Mouse (Mus musculus) hindbrain, embryonic 10.5 days (tissue): Measurements from ENCODE around the gene Gm10643. TPM values are rescaled to one million over a fixed set of nuclear protein-coding genes. Genes with fewer than 3 reads are reported as not detected.

Source experiments
- DNase-seq: peaks from one replicate; pipeline ENCODE4 v3.0.0-alpha.2; 2017; ENCODE audit warnings: low spot score
- H3K27ac ChIP-seq: fragments of 300-500 bp; sonication (generic); 2 replicates; pipeline ENCODE4 v1.5.1; 2016; ENCODE audit warnings: mild to moderate bottlenecking, moderate library complexity
- H3K27me3 ChIP-seq: fragments of 300-500 bp; sonication (generic); 2 replicates; pipeline ENCODE4 v1.6.1; 2016; ENCODE audit warnings: mild to moderate bottlenecking; ENCODE audit not compliant: poor library complexity, insufficient read depth, severe bottlenecking
- H3K36me3 ChIP-seq: fragments of 300-500 bp; sonication (generic); 2 replicates; pipeline ENCODE4 v1.6.1; 2016; ENCODE audit warnings: mild to moderate bottlenecking, moderate library complexity
- H3K4me1 ChIP-seq: fragments of 300-500 bp; sonication (generic); replicated peaks from 2 replicates; pipeline ENCODE4 v1.6.1; 2016; ENCODE audit warnings: mild to moderate bottlenecking
- H3K4me3 ChIP-seq: fragments of 300-500 bp; sonication (generic); 2 replicates; pipeline ENCODE4 v1.5.1; 2016; ENCODE audit warnings: mild to moderate bottlenecking, moderate library complexity
- H3K9me3 ChIP-seq: fragments of 300-500 bp; sonication (generic); 2 replicates; pipeline ENCODE4 v1.6.1; 2016; ENCODE audit warnings: mild to moderate bottlenecking, moderate library complexity
- WGBS: fragments of 180-500 bp; shearing (Covaris S2); methylation state at CpG from one replicate; pipeline ENCODE4 v1.1.7; 2016; 5-methylcytosine and 5-hydroxymethylcytosine counted together
- polyA plus RNA-seq: library from polyadenylated mRNA; unstranded; fragments of >200 nt; fragmentation: Nextera tagmentation; extraction: Ambion mirVana; gene quantifications from 2 replicates; pipeline ENCODE4 v1.2.1, GENCODE M21; 2016

Gm10643 gene
- 1.5 and 1.8 TPM in 2 replicates for polyA plus RNA-seq

- 94% methylated on average over 1 of the region's 1 CpGs for WGBS
- Histone ChIP-seq H3K27me3 (no peaks in the 10 kb centered on the region), H3K4me3 (peak within 1 kb of the TSS; percentile 85), H3K9me3 (no peaks in the 10 kb centered on the region), H3K4me1 (peaks cover 37% of the 10 kb centered on the region), H3K36me3 (no peaks in the 10 kb centered on the region), H3K27ac (peak within 1 kb of the TSS; percentile 92)
- no peak for DNase-seq
Observed at GRCm38 (mm10) chr8:84065037-84065436, at the start of gene Gm10643. Gene Gm10643 (minus strand): TSS chr8:84065137.

- H3K4me3 ChIP-seq = no peak overlapping the region
- H3K27ac ChIP-seq = no peak overlapping the region
- no peak for DNase-seq
- WGBS = 96% methylated on average over 6 of the region's 6 CpGs
- peaks cover 35% of the 10 kb centered on the region for H3K4me1 ChIP-seq
- 0 out of 2 replicates have a peak, but pooled peaks cover 3% of the 10 kb centered on the region for H3K9me3 ChIP-seq
- H3K36me3 ChIP-seq = peaks cover 14% of the 10 kb centered on the region
- no peaks in the 10 kb centered on the region for H3K27me3 ChIP-seq
Observed at GRCm38 (mm10) chr8:84106216-84107040, 41.5 kb upstream of the Gm10643 start.

- DNase-seq = no peak
- Histone ChIP-seq H3K27ac (peak overlapping the region; percentile 99), H3K4me3 (no peak overlapping the region), H3K36me3 (peaks cover 22% of the 10 kb centered on the region), H3K27me3 (no peaks in the 10 kb centered on the region), H3K9me3 (0 out of 2 replicates have a peak, but pooled peaks cover 3% of the 10 kb centered on the region), H3K4me1 (peaks cover 35% of the 10 kb centered on the region)
- WGBS = 93% methylated on average over 2 of the region's 2 CpGs
Observed at GRCm38 (mm10) chr8:84105676-84106075, 40.7 kb upstream of the Gm10643 start.

GRCm38 (mm10) chr8:84104697-84105609 lies 40.0 kb upstream of the Gm10643 start, which contains the start of gene Dcaf15:
Gene Dcaf15 (minus strand): TSS chr8:84104768.
- Histone ChIP-seq H3K4me3 (peak within 1 kb of the TSS; percentile 79), H3K36me3 (peaks cover 27% of the 10 kb centered on the region)
- DNase-seq = peak; percentile 99

GRCm38 (mm10) chr8:84104221-84104620 lies 39.3 kb upstream of the Gm10643 start:
- peaks cover 34% of the 10 kb centered on the region for H3K36me3 ChIP-seq
- H3K9me3 ChIP-seq = 0 out of 2 replicates have a peak, but pooled peaks cover 3% of the 10 kb centered on the region
- no peaks in the 10 kb centered on the region for H3K27me3 ChIP-seq
- H3K27ac ChIP-seq = peak overlapping the region; percentile 99
- H3K4me3 ChIP-seq = peak overlapping the region; percentile 79
- DNase-seq = peak; percentile 87
- peaks cover 35% of the 10 kb centered on the region for H3K4me1 ChIP-seq
- WGBS = 2% methylated on average over 23 of the region's 29 CpGs

More at GRCm38 (mm10) chr8:84104697-84105609, 40.0 kb upstream of the Gm10643 start, which contains the start of gene Dcaf15:
- 0 out of 2 replicates have a peak, but pooled peaks cover 3% of the 10 kb centered on the region for H3K9me3 ChIP-seq
- H3K27ac ChIP-seq = peak within 1 kb of the TSS; percentile 99
- H3K4me1 ChIP-seq = peaks cover 35% of the 10 kb centered on the region
- H3K27me3 ChIP-seq = no peaks in the 10 kb centered on the region
- 8% methylated on average over 42 of the region's 42 CpGs for WGBS

GRCm38 (mm10) chr8:84103601-84104000 lies 38.7 kb upstream of the Gm10643 start:
- DNase-seq = no peak
- H3K27ac ChIP-seq = peak overlapping the region; percentile 99
- H3K4me1 ChIP-seq = peaks cover 35% of the 10 kb centered on the region
- peak overlapping the region; percentile 79 for H3K4me3 ChIP-seq
- 0 out of 2 replicates have a peak, but pooled peaks cover 3% of the 10 kb centered on the region for H3K9me3 ChIP-seq
- WGBS = 59% methylated on average over 3 of the region's 3 CpGs
- H3K27me3 ChIP-seq = no peaks in the 10 kb centered on the region
- H3K36me3 ChIP-seq = peaks cover 41% of the 10 kb centered on the region

GRCm38 (mm10) chr8:84101476-84102270 lies 36.7 kb upstream of the Gm10643 start:
- DNase-seq = no peak
- WGBS = 94% methylated on average over 25 of the region's 25 CpGs
- no peaks in the 10 kb centered on the region for H3K27me3 ChIP-seq
- no peaks in the 10 kb centered on the region for H3K9me3 ChIP-seq
- no peak overlapping the region for H3K27ac ChIP-seq
- peaks cover 60% of the 10 kb centered on the region for H3K36me3 ChIP-seq
- H3K4me3 ChIP-seq = no peak overlapping the region
- H3K4me1 ChIP-seq = peaks cover 35% of the 10 kb centered on the region

- WGBS = 92% methylated on average over 7 of the region's 7 CpGs
- H3K36me3 ChIP-seq = peaks cover 93% of the 10 kb centered on the region
- peaks cover 15% of the 10 kb centered on the region for H3K4me1 ChIP-seq
Observed at GRCm38 (mm10) chr8:84098376-84098775, 33.4 kb upstream of the Gm10643 start.

GRCm38 (mm10) chr8:84096061-84096460 lies 31.1 kb upstream of the Gm10643 start:
- no peak for DNase-seq
- Histone ChIP-seq H3K9me3 (no peaks in the 10 kb centered on the region), H3K27me3 (no peaks in the 10 kb centered on the region), H3K4me3 (no peak overlapping the region), H3K27ac (no peak overlapping the region), H3K4me1 (no peaks in the 10 kb centered on the region; the same call in 1 of the 2 replicates), H3K36me3 (peaks cover 98% of the 10 kb centered on the region)
- whole genome bisulfite sequencing = 76% methylated on average over 8 of the region's 8 CpGs

More at GRCm38 (mm10) chr8:84098376-84098775, 33.4 kb upstream of the Gm10643 start:
- no peaks in the 10 kb centered on the region for H3K27me3 ChIP-seq
- H3K4me3 ChIP-seq = no peak overlapping the region
- H3K27ac ChIP-seq = no peak overlapping the region
- no peak for DNase-seq
- H3K9me3 ChIP-seq = no peaks in the 10 kb centered on the region

- Histone ChIP-seq H3K4me3 (no peak overlapping the region), H3K9me3 (no peaks in the 10 kb centered on the region), H3K36me3 (peaks cover 99% of the 10 kb centered on the region), H3K4me1 (no peaks in the 10 kb centered on the region), H3K27ac (no peak overlapping the region), H3K27me3 (no peaks in the 10 kb centered on the region)
- DNase-seq = no peak
- WGBS = 94% methylated on average over 8 of the region's 8 CpGs
Observed at GRCm38 (mm10) chr8:84090585-84090984, 25.6 kb upstream of the Gm10643 start.

GRCm38 (mm10) chr8:84089277-84089676 lies 24.3 kb upstream of the Gm10643 start:
- H3K9me3 ChIP-seq = no peaks in the 10 kb centered on the region
- no peak overlapping the region for H3K4me3 ChIP-seq
- H3K36me3 ChIP-seq = peaks cover 99% of the 10 kb centered on the region
- DNase-seq = no peak
- peaks cover 10% of the 10 kb centered on the region; the same call in 1 of the 2 replicates for H3K27me3 ChIP-seq
- no peak overlapping the region for H3K27ac ChIP-seq
- 84% methylated on average over 9 of the region's 9 CpGs for WGBS
- peaks cover 12% of the 10 kb centered on the region for H3K4me1 ChIP-seq

GRCm38 (mm10) chr8:84087821-84088220 lies 22.9 kb upstream of the Gm10643 start:
- H3K4me3 ChIP-seq = no peak overlapping the region
- DNase-seq = no peak
- no peaks in the 10 kb centered on the region for H3K9me3 ChIP-seq
- H3K27me3 ChIP-seq = peaks cover 10% of the 10 kb centered on the region; the same call in 1 of the 2 replicates
- no peak overlapping the region for H3K27ac ChIP-seq
- WGBS = 96% methylated on average over 14 of the region's 14 CpGs
- H3K4me1 ChIP-seq = peaks cover 23% of the 10 kb centered on the region
- peaks cover 99% of the 10 kb centered on the region for H3K36me3 ChIP-seq
